Mouse (Mus musculus): Measurements from ENCODE around the gene Aprt.

The Aprt gene

DNA sequence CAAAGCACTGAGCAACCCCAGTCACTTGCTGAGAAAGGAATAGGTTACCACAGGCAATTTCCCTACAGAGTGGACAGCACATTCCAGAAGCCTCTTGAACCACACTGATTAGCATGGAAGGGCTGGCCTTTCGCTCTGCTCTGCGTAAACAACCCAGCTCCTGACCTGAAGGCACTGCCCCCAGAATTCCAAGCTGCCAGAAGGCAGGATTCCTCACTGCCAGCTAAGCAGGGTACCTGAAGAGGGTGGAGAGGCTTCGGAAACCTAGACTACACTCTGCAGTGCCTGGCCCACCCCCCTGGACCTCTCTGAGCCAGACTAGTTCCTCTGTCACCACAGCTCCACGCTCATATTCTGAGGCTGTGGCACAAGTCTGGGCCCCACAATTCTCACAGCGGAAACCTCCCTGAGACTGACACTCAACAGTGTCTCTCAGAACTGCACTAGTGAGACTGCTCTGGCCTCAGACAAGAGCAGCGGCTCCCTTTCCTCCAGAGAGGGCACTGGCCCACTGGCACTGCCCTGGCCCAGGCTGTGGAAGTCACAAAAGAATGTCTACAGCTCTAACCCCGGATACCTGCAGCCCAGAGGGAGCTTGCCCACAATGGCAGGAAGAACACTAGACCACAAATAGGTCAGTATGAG lies 50.1 kb downstream of the Aprt start:
- DNase-seq: peak; percentile 78

DNA sequence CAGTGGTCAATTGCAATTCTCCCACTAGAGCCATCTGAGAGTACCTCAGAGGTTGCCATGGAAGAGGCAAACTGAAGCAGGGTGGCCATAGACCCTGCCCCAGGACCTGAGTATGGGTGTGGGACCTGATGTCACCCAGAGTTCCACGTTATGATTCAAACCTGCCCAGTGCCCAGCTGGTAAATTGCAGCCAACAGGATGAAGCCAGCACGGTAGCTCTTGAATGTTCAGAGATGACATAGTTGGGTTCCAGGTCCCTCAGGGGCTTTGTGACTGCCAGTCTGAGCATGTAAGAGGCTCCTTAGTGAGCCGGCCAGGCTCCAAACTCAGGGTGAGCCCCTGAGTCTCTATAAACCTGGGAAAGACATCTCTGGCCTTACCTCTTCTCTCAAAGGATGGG lies 50.6 kb downstream of the Aprt start:
- DNase-seq: no peak

DNA sequence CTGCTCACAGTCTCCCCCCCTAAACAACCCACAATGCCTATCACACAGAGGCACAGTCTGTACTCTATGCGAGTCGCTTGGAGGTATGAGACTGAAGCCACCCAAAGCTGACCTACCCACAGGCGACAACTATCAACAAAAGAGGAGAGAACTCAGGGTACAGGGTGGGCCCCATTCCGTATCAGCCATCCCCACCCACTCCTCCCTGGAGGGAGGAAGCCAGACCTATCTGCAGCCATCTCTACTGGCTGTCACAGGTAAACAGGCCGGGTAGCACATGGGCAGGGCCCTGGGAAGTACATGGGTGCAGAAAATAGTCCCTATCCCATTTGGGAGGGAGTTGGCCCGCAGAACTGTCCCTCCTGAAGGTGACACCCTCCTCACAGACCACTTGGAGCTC lies 51.7 kb downstream of the Aprt start:
- no peak for DNase-seq

Data from kidney, postnatal 14 days (tissue).